Mouse (Mus musculus) frontal cortex, postnatal 14 days (tissue): ENCODE data around the gene 1810030O07Rik.
A peak's percentile ranks its signal among the peaks of the same experiment; 100 is the strongest.
"Not testable (repeated sequence)": the region's sequence is repeated elsewhere in the genome, so short reads cannot be mapped to it uniquely, and the experiment has no call there.

Experiments
- DNase-seq, 2 experiments: peaks; one replicate each; pipeline ENCODE4 v3.0.0; 2022; ENCODE audit warnings: low spot score in 2 of 2

Gene 1810030O07Rik

GRCm38 (mm10) chrX:12673054-12673775, at the start of gene 1810030O07Rik:
TSS of gene 1810030O07Rik (minus strand) at chrX:12673668.
- DNase-seq, result peak; percentile 84 to 87

- no peak for DNase-seq
Measured at GRCm38 (mm10) chrX:12716036-12716435, 42.6 kb upstream of the 1810030O07Rik start.

GRCm38 (mm10) chrX:12713796-12714195, 40.3 kb upstream of the 1810030O07Rik start:
- no peak for DNase-seq

- no peak for DNase-seq
Measured at GRCm38 (mm10) chrX:12686910-12687309, 13.4 kb upstream of the 1810030O07Rik start.

DNA sequence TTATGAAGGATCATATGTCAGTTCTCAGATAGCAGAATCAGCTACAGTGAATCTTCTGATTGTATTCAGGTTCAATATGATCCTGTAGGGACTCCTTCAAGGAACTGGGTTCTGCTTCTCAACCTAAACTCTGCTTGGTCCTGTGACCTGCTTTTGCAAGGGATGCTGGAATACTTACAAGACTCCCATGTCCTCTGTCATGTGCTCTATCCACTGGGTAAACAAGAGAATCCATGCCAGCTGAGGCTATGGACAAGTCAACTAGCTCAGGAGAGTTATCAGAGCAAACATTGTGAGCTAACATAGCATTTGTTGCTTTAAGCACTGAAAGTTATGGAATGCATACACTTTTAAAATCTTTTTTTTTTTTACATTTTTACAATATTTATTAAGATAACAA, 12.6 kb upstream of the 1810030O07Rik start:
- no peak for DNase-seq

DNA sequence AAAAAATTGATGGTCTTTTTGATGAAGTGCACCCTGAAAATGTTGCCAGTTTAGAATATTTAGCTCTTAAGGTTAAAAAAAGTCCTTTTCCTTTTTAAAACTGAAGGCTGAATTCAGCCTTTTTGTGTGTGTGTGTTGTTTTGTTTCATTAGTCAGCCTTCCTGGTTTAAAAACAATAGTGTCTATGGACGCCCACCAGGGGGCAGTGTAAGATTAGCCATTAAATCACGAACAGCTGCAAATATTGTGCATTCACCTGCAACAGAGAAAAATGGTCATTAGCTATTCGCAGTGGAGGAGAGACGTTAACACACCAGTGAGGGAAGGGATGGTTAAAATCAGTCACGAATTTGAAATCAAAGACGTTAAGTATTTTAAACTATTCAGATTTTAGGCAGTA, 3.9 kb upstream of the 1810030O07Rik start:
- DNase-seq, result peak in 1 of 2 experiments; percentile 37

DNA sequence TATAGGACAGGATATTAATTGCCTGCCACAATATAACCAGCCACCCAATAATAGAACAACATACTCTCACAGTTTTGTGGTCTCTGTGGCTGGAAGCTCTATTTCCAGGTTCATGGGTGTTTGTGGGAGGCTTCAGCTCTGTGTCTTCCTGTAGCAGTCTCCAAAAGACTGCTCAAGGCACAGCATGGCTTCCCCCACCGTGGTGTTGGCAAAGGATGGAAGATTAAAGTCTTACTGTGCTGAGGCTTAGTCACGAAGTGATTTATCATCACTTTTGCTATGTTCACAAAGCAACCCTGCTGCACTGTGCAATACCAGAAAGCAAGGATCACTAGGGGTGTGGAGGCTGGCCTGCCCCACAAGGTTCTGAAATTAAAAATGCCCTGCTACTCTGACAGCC, 19.6 kb downstream of the 1810030O07Rik start:
- DNase-seq, result no peak

- DNase-seq, result no peak
Measured at GRCm38 (mm10) chrX:12651906-12652305, 21.6 kb downstream of the 1810030O07Rik start.

- no peak for DNase-seq
Measured at GRCm38 (mm10) chrX:12645531-12646304, 27.8 kb downstream of the 1810030O07Rik start.

GRCm38 (mm10) chrX:12644976-12645375, 28.5 kb downstream of the 1810030O07Rik start:
- no peak for DNase-seq

DNA sequence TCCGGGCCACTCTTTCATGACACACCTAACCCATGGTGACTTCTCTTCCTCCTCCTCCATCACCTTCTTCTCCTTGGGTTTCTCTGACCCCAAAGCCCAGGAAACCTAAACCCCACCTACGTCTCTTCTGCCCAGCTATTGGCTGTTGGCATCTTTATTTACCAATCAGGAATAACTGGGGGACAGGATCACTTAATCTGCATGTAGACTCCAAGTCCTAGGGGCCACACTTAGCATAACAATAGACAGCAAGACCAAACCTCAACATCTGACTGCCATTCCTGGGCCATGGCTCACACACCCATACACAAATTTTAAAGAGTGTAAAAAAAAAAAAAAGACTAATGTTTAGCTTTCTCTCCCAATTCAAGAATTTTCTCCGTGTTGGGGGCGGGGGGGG, 48.3 kb downstream of the 1810030O07Rik start:
- no peak for DNase-seq

DNA sequence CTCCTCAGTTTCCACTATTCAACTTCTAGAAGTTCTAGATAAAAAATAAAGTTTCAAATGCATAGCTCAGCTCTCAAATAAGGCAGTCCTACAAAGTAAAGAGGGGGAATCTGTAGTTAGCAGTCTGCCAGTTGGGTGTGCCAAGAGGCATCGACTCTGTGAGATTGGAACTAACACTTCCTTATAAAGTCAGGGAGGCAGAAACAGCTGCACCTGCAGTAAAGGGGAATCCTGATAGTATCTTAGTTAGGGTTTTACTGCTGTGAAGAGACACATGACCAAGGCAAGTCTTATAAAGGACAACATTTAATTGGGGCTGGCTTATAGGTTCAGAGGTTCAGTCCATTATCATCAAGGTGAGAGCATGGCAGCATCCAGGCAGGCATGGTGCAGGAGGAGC, 61.1 kb downstream of the 1810030O07Rik start:
- not testable (repeated sequence) for DNase-seq

DNA sequence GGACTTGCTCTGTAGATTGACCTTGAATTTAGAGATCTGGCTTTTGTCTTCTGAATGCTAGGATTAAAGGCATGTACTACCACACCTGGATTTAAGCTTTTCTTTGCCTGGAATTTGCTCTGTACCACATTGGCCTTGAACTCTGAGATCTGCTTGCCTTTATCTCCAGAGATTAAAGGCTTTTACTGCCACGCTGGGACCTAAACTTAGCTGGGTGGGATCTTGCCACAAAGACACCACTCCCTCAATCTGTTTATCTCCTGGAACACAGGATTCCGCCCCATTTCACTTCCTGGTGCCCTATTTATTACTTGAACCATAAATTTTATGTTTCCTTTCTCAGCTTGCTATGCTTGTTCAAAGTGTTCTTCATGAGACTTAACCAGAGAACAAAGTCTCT, 62.3 kb downstream of the 1810030O07Rik start:
- DNase-seq, result no peak

DNA sequence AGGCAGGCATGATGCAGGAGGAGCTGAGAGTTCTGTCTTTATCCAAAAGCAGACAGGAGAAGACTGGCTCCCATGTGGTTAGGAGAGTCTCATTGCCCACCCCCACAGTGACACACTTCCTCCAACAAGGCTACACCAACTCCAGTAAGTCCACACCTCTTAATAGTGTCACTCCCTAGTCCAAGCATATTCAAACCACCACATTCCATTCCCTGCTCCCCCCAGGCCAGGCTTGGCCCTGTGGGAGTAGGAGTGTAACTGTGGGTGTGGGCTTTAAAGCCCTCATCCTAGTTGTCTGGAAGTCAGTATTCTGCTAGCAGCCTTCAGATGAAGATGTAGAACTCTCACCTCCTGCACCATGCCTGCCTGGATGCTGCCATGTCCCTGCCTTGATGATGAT, 62.9 kb downstream of the 1810030O07Rik start:
- DNase-seq, result not testable (repeated sequence)
